Mouse (Mus musculus): Measurements from ENCODE around the gene Stac2. TPM values are rescaled to one million over a fixed set of nuclear protein-coding genes. Genes with fewer than 3 reads are reported as not detected.

The Stac2 gene
- total RNA-seq, 1 experiment from 2014 or later = 7.8 TPM

Other genes starting within 250 kb of the Stac2 start
- 0.47 and 1.2 TPM in 2 replicates for gene B230217C12Rik, start 212.7 kb downstream of the Stac2 start, total RNA-seq (2017)
- 1.0 and 2.3 TPM in 2 replicates for gene Fbxo47, start 169.3 kb downstream of the Stac2 start, total RNA-seq (2017)
- gene Plxdc1, start 67.0 kb downstream of the Stac2 start, total RNA-seq (2017) = 1.2 and 2.9 TPM in 2 replicates
- 54.0 and 56.4 TPM in 2 replicates for gene Arl5c, start 57.3 kb downstream of the Stac2 start, total RNA-seq (2017)
- 4.1 and 4.8 TPM in 2 replicates for gene Cacnb1, start 30.4 kb downstream of the Stac2 start, total RNA-seq (2017)
- gene Rpl19, start 26.8 kb downstream of the Stac2 start, total RNA-seq (2017) = 1,086 and 1,116 TPM in 2 replicates
- gene Fbxl20, start 96.9 kb upstream of the Stac2 start, total RNA-seq (2017) = 56.2 and 61.6 TPM in 2 replicates
- 52.8 and 56.1 TPM in 2 replicates for gene Med1, start 139.8 kb upstream of the Stac2 start, total RNA-seq (2017)
- 134 and 140 TPM in 2 replicates for gene Cdk12, start 149.6 kb upstream of the Stac2 start, total RNA-seq (2017)